Mouse (Mus musculus) monocyte, adult 59 days (primary cell): ENCODE results near the gene A930009A15Rik. TPM values are rescaled to one million over a fixed set of nuclear protein-coding genes. Genes with fewer than 3 reads are reported as not detected.

Experiments
- total RNA-seq, 2 experiments: library from RNA; stranded (reverse); gene quantifications; one replicate each; pipeline ENCODE4 v1.2.4; 2023

A930009A15Rik gene
- total RNA-seq: not detected

GRCm38 (mm10) chr10:115569712-115570491, at the start of gene A930009A15Rik:
TSS of gene A930009A15Rik (plus strand) at chr10:115569986.

GRCm38 (mm10) chr10:115587301-115587969, 17.6 kb downstream of the A930009A15Rik start, which contains the start of gene Lgr5:
TSS of gene Lgr5 (minus strand) at chr10:115587780.

Other genes with a start within 250 kb of the A930009A15Rik start
- gene Tmem19, start 207.5 kb upstream of the A930009A15Rik start, total RNA-seq: 10 to 100 TPM; 22.5 to 22.8 TPM
- gene Thap2, start 185.5 kb upstream of the A930009A15Rik start, total RNA-seq: 1 to 10 TPM; 5.9 to 8.6 TPM
- 10 to 100 TPM; 68.8 to 74.7 TPM for gene Zfc3h1, start 185.0 kb upstream of the A930009A15Rik start, total RNA-seq
- not detected for gene Lgr5, start 17.8 kb downstream of the A930009A15Rik start, total RNA-seq
- gene Tspan8, start 246.8 kb downstream of the A930009A15Rik start, total RNA-seq: under 1 TPM; 0.39 to 0.67 TPM